Mouse (Mus musculus) CH12F3 (cell line): ENCODE measurements around the gene Steap2.
"Not testable (repeated sequence)": the region's sequence is repeated elsewhere in the genome, so short reads cannot be mapped to it uniquely, and the experiment has no call there.

Experiments
- in situ Hi-C: fragments of 300-500 bp; cut with MboI; formaldehyde crosslinking; loops from 2 replicates; pipeline ENCODE4 v1.14.3; 2020; ENCODE audit warnings: low sequenced_read_pairs

The Steap2 gene

DNA sequence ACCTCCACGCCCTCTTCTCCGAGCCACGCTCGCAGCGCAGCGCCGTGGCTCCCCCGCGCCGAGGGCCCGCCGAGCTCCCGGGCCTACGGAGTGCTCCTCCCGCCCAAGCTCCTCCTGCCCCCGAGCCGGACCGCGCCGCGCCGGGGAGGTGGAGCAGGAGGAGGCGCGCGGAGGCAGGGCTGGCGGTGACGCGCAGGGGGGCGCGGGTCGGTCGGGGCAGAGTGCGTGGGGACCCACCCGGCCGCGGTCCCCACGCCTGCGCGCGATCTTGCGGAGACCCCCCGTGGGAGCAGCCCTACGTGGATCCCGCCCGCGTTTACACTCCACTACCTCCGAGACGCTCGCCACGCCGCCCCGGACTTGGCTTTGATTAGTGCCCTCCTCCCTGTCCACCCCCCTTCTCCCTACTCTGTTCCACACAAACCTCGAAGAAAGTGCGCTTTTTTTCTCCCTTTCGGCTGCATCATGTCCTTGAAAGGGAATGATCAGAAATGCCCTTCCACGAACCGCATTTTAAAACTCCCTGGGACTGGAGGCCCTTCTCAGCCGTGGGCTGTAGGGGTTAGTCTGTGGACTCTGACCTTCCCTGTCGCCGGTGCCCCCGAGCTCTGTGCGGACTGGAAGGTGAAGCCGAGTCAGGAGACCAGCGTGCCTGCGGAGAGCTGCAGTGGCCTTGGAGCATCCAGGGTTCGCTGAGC, at the start of gene Steap2:
Steap2 (minus strand) TSS at position 623 of the 698 bp plus-strand sequence.
- in situ Hi-C loops, result no loop called here

DNA sequence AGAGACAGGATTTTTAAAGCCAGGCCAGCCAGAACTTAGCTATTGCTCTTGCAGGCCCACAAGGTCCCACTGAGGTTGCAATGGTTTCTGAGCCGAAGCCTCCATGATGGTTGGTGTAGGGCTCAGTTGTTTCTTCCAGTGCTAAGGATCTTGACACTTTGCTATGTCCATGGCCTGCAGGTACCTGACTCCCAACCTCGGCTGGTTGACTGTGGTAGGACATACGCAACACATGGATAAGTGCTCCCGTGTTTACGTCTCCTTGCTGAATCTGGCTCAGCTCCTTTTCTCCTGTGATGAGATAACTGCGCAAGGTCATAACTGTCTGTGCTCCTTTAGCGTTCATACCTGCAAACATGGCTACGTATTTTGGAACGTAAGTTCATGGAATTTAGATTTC, 40.1 kb upstream of the Steap2 start:
- in situ Hi-C loops, result no loop called here

DNA sequence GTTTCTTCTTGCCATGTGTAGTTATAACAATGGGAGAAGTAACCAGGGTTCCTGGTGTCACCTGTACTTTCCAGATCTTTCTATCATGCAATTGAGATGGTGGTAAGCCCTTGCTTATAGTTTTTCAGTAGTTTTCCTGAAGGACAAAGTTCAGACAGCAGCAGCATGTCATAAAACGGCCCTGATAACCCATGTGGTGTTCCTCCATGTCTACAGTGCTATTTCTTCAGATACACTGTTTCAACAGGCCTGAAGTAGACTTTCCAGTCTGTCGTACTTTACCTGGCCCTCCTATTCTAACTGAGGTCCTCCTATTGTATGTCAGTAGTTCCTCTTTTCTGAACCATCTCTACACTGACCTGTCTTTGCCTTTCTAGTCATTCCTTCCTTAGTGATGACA, 38.5 kb upstream of the Steap2 start:
- in situ Hi-C loops, result no loop called here

DNA sequence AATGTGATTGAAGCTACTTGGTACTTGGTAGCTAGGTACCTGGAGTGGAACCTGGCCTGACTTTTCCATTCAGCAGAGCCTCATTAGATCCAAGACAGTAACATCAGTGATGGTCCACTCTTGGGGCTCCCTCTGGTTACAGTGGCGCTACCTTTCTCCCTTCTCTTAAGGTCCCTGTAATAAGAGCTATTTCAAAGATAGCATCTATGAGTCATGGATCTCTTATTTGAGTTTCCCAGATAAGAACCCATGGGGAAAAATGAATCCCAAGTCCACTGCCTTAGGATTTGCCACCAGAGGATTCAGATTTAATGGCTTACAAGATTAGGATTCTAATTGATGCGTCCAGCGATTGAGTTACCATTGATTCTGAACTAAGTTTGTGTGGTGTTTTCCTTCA, 37.8 kb upstream of the Steap2 start:
- in situ Hi-C loops, result no loop called here

DNA sequence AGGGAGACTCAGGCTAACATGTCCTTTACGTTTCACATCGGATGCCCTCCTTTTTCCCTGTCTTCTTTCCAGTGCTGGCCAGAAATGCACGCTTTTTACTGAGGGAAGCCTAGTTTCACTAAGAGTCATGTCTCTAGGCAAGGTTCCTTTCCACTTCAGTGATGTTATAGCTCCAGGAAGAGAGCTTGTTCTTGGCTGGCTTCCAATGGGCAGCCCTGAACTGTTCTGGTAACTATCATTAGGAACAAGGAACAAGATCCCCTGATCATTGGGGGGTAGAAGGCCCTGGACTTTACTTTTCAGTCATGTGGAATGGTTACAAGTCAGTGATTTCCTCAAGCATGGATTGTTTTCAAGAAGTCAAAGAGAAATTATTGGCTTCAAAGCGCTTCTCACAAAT, 35.5 kb upstream of the Steap2 start:
- in situ Hi-C loops, result no loop called here

DNA sequence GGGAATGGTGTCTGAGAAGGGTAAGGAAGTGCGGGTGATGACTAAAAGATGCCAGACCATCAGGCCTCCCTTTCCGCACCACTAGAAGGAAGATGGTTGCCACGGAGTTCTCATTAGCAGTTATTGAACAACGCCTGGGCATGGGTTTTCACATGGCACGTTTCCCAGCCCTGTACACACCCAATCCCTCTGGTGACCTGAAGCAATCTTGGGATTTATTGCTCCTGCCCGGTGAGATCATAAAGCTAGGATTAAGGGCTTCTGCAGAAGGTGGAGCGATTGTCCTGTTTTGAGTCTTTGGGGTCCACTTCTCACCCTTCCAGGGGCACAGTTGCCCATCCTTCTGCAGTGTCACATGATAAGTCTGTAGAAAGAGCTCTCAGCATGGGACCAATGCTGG, 27.8 kb upstream of the Steap2 start:
- in situ Hi-C loops, result no loop called here

DNA sequence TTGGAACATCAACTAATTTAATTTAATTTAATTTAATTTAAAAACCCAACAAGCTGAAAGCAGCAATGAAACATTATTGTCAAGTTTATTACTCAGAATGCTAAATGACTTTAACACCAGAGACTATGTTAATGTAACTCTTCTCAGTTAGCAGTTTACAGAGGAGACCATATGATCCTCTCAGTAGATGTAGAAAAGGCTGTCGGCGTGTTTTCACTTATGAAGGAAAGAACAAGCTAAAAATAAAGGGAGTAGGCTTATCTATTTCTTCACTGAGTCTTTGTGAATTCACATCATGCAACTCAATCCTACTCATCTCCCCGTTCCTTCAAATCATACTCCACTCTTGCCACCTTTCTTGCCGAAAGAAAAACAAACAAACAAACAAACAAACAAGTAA, 16.7 kb upstream of the Steap2 start:
- in situ Hi-C loops, result no loop called here

DNA sequence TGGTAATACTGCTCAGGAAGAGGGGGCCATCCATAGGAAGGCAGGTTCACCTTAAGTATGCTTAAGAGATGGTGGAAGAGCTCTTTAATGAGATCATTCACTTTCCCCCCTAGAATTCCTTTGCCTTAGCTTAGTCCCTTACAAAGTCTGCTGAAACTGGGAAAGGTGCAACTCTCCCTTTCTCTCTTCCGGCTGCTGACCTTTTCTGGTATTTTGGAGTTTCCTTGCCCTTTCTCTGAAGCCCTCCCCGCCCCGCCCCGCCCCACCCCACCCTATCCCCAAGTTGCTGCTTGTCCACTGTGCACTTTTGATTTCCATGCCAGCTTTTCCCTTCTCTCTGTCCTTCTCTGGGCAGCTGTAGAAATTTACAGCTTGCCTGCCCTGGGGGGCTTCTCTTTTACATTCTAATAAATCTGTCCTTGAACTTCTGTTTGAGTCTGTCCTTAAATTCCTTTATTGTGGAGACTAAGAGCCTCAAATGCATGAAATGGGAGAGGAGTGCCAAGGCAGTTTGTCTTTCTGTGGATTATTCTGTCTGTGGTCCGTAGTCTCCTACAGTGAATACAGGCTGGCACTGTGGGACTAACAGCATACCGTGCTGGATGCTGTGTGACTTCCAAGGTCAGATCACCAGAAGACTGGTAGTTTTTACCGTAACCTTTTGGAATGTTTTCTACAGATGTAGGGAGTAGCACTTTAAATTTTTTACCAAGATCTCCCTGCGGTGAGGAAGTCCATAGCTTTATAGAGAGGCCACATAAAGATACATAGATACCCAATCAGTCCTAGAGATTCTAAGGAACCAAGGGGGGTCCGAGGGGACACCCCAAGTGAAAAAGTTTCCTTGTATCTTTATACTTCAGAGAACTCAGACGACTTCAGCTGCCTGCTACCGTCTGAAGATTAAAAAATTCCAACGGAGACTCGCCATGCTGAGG, 13.2 kb upstream of the Steap2 start:
- in situ Hi-C loops, result no loop called here

DNA sequence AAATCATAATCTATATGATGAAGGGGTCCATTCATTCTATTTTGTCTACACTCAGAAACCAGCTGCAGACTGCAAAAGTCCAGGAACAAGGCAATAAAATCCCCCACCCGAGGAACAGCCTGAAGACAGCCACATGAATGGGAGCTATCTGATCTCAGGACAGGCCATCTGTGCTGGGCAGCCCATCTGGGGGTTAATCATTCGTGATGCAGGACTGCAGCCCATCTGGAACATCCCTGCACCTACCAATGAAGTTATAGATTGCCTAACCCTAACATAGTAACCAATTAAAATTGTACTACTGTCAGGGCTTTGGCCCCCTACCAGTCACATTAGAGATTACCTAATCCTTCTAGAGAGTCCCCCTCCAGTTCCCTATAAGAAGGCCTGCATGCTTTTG, 10.6 kb upstream of the Steap2 start:
- in situ Hi-C loops, result no loop called here

DNA sequence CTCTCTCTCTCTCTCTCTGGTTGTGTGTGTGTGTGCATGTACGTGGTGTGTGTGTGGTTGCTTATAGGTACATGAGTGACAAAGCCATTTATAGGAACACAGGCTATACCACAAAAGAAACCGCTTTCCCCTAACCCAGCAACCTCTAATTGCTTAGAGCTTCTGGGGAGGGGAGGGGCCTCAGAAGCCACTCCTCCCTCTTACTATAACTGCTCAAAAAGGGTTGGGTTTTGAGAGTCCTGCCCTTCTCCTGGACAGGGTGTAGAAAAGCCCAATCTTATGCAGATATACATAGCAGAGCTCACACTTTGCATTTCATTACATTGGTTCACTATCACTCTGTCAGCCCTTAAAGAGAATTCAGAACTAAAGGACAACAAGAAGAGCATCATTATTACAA, 6.0 kb upstream of the Steap2 start:
- in situ Hi-C loops, result no loop called here

DNA sequence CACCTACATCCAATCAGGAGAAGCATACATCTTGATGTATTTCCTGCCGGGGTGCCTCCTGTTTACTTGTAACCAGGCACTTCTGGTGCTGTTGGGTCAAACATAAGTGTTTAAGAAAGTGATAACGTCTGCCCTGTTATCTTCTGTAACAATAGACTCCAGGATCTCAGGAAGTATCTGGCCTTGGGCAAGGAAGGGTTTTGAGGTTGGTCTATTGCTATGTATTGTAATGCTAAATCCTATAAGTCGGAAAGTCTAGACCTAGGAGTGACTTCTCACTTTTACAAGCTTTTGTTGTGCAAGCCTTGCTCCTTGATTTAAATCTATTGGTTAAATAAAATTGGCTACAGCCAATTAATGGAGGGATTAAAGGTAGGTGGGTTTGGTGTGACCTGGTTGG, 4.5 kb upstream of the Steap2 start:
- in situ Hi-C loops, result no loop called here

DNA sequence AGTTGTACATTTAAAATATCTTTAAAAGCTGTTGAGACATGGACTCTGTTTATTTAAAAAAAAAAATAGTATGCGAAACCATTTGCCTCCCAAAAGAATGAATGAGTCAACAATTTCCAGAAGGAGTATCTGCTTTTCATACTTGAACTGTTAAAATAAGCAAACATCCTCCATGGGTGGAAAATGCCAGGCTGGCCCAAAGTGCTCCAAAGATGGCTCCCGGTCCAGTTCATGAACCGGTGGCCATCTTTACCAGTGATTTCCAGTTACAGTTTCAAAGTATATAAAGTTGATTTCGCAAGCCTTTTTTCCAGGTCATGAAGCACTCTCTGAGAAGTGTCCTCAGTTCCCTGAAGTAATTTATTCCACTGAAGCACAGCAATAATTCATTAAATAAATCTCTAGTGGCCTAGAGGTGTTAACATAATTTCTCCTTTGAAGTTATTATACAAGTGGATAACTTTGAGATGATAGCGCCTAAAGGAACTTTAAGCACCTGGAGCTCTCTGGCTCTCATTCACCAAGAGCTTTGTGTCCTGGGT, 1.1 kb upstream of the Steap2 start:
- in situ Hi-C loops, result no loop called here

DNA sequence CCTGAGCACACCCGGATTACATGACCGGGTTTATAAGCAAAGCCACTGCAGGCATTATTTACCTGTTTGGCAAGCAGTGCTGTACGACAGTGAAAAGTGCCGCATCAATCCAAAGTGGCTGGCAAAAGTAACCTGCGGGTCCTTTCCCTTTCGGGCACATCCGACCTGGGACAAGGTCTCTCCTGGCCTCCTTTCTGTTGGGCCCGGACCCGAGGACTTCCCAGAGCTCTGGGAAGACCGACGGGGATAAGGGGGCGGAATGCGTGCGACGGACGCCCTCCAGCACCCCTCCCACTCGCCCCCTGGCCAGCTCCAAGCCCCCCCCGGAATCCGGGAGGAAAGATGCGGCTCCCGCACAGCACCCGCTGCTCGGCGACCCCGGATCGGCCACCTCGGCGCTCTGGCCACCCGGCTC, 830 bp downstream of the Steap2 start:
- in situ Hi-C loops, result no loop called here

DNA sequence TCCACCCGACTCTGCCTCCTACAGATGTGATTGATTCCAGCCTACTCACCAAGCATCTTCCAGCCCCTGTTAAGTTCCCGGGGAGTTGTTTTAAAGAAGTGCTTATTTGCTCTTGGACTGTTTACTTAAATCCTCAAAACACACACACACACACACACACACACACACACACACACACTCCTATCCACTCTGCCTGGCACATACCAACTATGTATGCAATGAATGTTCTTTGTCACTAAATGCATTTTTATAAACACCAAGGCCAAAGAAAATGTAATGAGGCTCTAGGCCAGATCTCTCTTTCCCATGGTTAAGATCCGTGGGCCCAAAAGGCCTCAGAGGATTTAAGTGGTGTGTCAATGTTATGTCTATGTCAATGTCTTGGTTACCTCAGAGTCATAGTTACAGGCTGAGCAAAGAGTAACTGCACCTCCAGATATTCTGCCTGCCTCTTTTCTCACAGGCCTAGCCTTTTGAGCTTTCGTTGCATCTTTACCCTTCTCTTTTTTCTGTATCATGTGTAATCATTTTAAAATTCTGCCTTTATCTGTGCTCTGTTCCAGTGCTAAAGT, 2.1 kb downstream of the Steap2 start:
- in situ Hi-C loops, result no loop called here

DNA sequence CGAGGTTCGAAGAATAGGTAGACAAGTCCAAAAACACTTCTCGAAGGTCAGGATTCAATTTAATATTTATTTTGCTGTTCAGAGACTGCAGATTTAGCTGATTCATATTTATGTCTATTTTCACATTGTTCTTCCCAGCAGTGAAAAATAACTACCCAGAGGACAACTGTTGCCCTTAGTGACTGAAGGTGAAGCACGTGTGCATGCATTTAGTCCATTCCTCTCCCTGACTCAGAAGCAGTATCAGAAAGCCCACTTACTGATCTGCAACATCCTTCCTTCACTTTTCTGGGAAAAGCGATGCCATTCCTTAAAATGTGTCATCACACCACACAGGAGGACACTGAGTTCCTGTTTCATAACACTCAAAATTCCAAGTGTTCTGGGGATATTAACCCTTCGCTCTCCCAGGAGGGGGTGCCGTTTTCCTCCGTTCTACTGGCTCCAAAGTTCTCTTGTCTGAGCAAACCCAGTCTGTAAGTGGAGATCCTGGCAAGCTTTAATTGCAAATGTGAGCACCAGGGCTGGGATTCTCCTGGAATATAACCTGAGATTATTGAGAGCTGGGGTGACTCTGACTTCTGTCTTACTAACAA, 5.3 kb downstream of the Steap2 start:
- in situ Hi-C loops, result no loop called here

DNA sequence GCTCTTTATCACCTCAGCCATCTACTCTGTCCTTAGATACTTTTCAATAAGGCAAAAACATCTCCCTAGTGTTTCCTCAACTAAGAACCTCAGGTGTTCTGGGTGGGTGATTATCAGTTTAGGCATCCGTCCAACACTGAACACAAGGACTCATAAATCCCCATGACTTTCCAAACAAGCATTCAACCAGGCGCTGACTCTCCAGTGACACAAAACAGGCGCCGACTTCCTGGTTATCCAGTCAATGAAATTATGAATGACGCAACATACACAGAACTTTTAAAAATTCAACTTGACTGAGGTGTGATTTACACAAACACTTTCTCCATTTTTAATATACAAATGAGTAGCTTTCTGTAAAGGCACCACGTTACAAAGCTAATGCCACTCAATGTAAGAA, 6.2 kb downstream of the Steap2 start:
- in situ Hi-C loops, result no loop called here

DNA sequence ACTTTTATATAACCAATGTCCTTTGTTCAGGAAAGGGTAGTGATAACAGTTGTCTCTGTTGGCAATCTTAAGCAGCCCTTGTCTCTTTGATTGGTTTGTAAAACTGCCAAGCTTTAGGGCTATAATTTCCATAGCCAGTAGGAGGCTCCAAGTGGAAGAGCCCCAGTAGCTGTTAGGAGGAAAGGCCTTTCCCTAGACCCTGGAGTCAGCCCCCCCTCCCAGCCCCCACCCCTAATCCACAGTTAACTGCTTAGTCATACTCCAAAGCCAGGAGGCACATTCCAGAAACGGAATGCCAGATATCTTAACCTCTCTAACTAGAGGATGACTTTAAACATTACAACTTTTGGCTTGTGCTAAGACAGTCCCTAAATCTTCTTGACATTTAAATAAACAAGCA, 7.4 kb downstream of the Steap2 start:
- in situ Hi-C loops, result no loop called here

DNA sequence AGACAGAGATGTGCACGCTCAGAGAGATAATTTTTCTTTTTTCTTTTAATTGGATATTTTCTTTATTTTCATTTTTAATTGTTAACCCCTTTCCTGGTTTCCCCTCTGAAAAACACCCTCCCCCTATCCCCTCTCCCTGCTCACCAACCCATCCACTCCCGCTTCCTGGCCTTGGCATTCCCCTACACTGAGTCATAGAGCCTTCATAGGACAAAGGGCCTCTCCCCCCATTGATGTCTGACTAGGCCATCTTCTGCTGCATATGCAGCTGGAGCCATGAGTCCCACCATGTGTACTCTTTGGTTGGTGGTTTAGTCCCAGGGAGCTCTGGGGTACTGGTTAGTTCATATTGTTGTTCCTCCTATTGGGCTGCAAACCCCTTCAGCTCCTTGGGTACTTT, 9.4 kb downstream of the Steap2 start:
- in situ Hi-C loops, result not testable (repeated sequence)

DNA sequence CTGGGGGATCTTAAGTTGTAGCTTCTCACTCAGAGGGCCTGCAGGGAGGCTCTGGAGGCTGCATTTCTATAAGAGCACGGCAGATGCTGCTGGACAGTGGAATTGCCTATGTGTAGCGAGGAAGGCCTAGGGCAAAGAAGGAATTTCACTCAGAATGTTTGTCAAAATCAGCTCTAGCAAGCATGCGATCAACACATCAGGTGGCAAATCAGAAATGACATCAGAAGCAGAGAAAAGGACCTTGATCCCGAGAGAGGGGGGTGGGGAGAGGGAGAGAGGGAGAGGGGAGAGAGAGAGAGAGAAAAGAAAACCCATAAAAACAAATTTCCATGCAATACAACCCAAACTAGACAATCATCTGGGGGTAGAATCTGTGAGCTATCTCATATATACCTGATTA, 11.1 kb downstream of the Steap2 start:
- in situ Hi-C loops, result no loop called here

DNA sequence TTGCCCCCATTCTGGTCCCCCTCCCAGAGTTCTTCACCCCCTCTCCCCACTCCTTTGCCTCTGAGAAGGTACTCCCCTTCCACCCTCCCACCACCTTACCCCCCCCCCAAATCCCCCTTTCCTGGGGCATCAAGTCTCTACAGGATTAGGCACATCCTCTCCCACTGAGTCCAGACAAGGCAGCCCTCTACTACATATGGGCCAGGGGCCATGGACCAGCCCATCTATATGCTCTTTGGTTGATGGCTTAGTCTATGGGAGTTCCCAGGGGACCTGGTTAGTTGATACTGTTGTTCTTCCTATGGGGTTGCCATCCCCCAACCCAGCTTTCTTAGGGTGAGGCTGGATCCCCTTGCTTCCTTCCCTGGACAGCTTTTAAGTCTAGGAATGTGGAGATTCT, 14.9 kb downstream of the Steap2 start:
- in situ Hi-C loops, result no loop called here

DNA sequence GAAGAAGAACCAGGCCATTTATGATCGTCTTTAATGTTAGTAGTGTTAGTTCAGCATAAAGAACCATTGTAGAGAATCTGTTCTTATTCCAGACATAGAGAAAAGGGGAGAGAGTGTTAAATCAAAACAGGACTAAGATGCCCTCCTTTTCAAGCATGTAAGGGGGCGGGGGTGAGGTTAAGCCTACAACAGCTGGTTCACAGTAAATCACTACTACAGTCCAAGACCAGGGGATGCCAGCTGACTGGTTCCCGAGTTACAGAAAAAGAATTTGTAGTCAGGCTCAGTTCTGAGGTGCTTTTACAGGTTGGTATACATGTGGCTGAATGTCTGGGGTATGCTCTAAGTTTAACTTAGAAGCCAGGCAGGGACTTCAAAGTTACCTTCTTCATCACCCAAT, 18.3 kb downstream of the Steap2 start:
- in situ Hi-C loops, result no loop called here
